Comparison of ENCODE assay signal across 9 mouse cellular contexts in the genomic region with DNA sequence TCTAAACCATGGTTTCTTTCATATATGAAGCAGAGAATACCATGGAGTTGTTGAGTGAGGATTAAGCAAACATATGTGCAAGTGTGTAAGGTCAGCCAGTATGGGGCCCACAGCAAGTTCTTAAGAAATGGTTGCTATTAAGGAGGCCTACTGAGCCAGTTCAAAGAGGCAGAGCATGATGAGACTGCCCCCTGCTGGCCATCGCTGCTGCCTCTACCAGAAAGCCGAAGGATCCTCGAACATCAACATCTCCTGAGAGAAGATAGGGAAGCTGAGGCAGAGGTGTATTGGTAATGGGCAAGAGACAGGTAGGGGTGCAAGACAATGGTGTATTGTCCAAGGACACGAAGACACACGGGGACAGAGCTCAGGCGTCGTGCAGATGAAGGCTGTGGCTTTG. TPM values are rescaled to one million over a fixed set of nuclear protein-coding genes. Genes with fewer than 3 reads are reported as not detected.
A peak's percentile ranks its signal among the peaks of the same experiment; 100 is the strongest.
DNase-seq lines count a peak whose midpoint lies in the region; ATAC-seq and TF ChIP-seq lines count a peak whose summit lies in the region.
"Had no signal": no experiment of that assay in that cellular context is flagged by ENCODE, and none has a peak within 500 bp of the region (broad histone marks: within the 10 kb centered on the region; RNA-seq: fewer than 3 reads in every experiment).

No protein-coding gene starts in this region.

- no peaks in the 10 kb centered on the region for H3K36me3 ChIP-seq in heart, adult 2 months (ENCODE audit: control insufficient read depth, insufficient read depth, low read length)
- H3K36me3 ChIP-seq in heart, embryonic 10.5 days: no peaks in the 10 kb centered on the region
- no peaks in the 10 kb centered on the region for H3K36me3 ChIP-seq in forebrain, embryonic 14.5 days (ENCODE audit: control insufficient read depth, insufficient read depth, low read length)

- TF ChIP-seq CTCF in heart, adult 2 months (IDR thresholded peaks at IDR 0.05): peak; percentile 67
- TF ChIP-seq CTCF in bone marrow macrophage, adult 2 months (IDR thresholded peaks at IDR 0.05; ENCODE audit: low read depth, low read length): peak; percentile 89
- TF ChIP-seq CTCF in layer of hippocampus, adult 2 months (conservative IDR thresholded peaks at IDR 0.05): peak; percentile 88

- H3K27ac ChIP-seq in heart, adult 2 months: no peak overlapping the region
- no peak overlapping the region for H3K27ac ChIP-seq in heart, embryonic 10.5 days
- H3K27ac ChIP-seq in bone marrow macrophage, adult 2 months (ENCODE audit: insufficient read depth, low read depth, low read length): no peak overlapping the region
- no peak overlapping the region for H3K27ac ChIP-seq in forebrain, embryonic 14.5 days (ENCODE audit: low read depth, low read length)
- H3K27ac ChIP-seq in layer of hippocampus, adult 2 months: no peak overlapping the region

- WGBS in heart, adult 2 months: 36% methylated on average over 7 of the region's 7 CpGs
- WGBS in heart, embryonic 10.5 days: 29% methylated on average over 7 of the region's 7 CpGs
- WGBS in forebrain, embryonic 14.5 days: 34% methylated on average over 7 of the region's 7 CpGs

- no peak for TF ChIP-seq POLR2A in heart, adult 2 months (IDR thresholded peaks at IDR 0.05; ENCODE audit: insufficient read depth, low read depth, low read length)
- no peak for TF ChIP-seq POLR2A in bone marrow macrophage, adult 2 months (IDR thresholded peaks at IDR 0.05; ENCODE audit: borderline replicate concordance, low read depth, low read length)

- no peak overlapping the region for H3K9ac ChIP-seq in heart, adult 2 months (ENCODE audit: low read depth, low read length)
- no peak overlapping the region for H3K9ac ChIP-seq in forebrain, embryonic 14.5 days (ENCODE audit: low read length)

- H3K79me2 ChIP-seq in heart, adult 2 months (replicated peaks; ENCODE audit: control insufficient read depth, insufficient read depth, low read length): no peaks in the 10 kb centered on the region

- H3K4me2 ChIP-seq in forebrain, embryonic 14.5 days (ENCODE audit: low read length): no peak overlapping the region

- ATAC-seq in forebrain, embryonic 14.5 days: no peak

- TF ChIP-seq EP300 in heart, adult 2 months (IDR thresholded peaks at IDR 0.05; ENCODE audit: insufficient read depth, low read depth, low read length): no peak

- no peak overlapping the region for H3K4me3 ChIP-seq in heart, adult 2 months
- no peak overlapping the region for H3K4me3 ChIP-seq in heart, embryonic 10.5 days
- no peak overlapping the region for H3K4me3 ChIP-seq in bone marrow macrophage, adult 2 months (ENCODE audit: insufficient read depth, low read length)
- no peak overlapping the region for H3K4me3 ChIP-seq in forebrain, embryonic 14.5 days (ENCODE audit: low read depth, low read length)
- no peak overlapping the region for H3K4me3 ChIP-seq in layer of hippocampus, adult 2 months

- DNase-seq in heart, adult 2 months: no peak
- DNase-seq in heart, embryonic 10.5 days (ENCODE audit: low spot score): no peak
- peak; percentile 63 for DNase-seq in A20 (ENCODE audit: low read depth, low spot score)
- peak; percentile 62 for DNase-seq in forebrain, embryonic 14.5 days (ENCODE audit: low spot score)
- DNase-seq in layer of hippocampus, adult 2 months (ENCODE audit: low spot score in 2 of 2): peak; percentile 32 to 73
- DNase-seq in lung, postnatal 36 days: peak; percentile 58
- peak; percentile 40 for DNase-seq in thymus, postnatal 25 days

- no peaks in the 10 kb centered on the region for H3K4me1 ChIP-seq in heart, adult 2 months (ENCODE audit: control insufficient read depth, insufficient read depth, low read length)
- H3K4me1 ChIP-seq in heart, embryonic 10.5 days: 0 out of 2 replicates have a peak, but pooled peaks cover 3% of the 10 kb centered on the region
- no peaks in the 10 kb centered on the region for H3K4me1 ChIP-seq in bone marrow macrophage, adult 2 months (ENCODE audit: control insufficient read depth, insufficient read depth, low read length)
- no peaks in the 10 kb centered on the region; the same call in 1 of the 2 replicates for H3K4me1 ChIP-seq in forebrain, embryonic 14.5 days (ENCODE audit: control insufficient read depth, insufficient read depth, low read length)

- H3K9me3 ChIP-seq in heart, embryonic 10.5 days: no peaks in the 10 kb centered on the region
- no peaks in the 10 kb centered on the region for H3K9me3 ChIP-seq in forebrain, embryonic 14.5 days (replicated peaks; ENCODE audit: control insufficient read depth, low read length)

- H3K27me3 ChIP-seq in heart, adult 2 months (ENCODE audit: control insufficient read depth, insufficient read depth, low read length): no peaks in the 10 kb centered on the region
- peaks cover 46% of the 10 kb centered on the region for H3K27me3 ChIP-seq in heart, embryonic 10.5 days (ENCODE audit: insufficient read depth, poor library complexity, severe bottlenecking)
- H3K27me3 ChIP-seq in forebrain, embryonic 14.5 days (replicated peaks; ENCODE audit: control insufficient read depth, insufficient read depth, low read length): no peaks in the 10 kb centered on the region

- intact Hi-C loops in heart, adult 2 months (cut with DNase I): no loop called here

RNA-seq across cellular contexts. Expression of a gene that starts 12.1 kb away (rescaled TPM):
- total RNA-seq in heart, adult 2 months (2021): 1 to 10 TPM; 5.1 to 5.5 TPM
- polyA plus RNA-seq in heart, adult 2 months (2012; rRNA removed): 4.0 and 15.5 TPM in 2 replicates
- polyA plus RNA-seq in heart, embryonic 10.5 days (2016; fragmentation: Nextera tagmentation; extraction: Ambion mirVana): 2.0 and 3.0 TPM in 2 replicates
- not detected in 2 replicates for polyA plus RNA-seq in bone marrow macrophage, adult 2 months (2012; ENCODE audit: insufficient read depth, insufficient read length, missing spikeins)
- 2.0 and 3.6 TPM in 2 replicates for polyA plus RNA-seq in forebrain, embryonic 14.5 days (2014; fragmentation: Nextera tagmentation; extraction: Ambion mirVana)
- total RNA-seq in layer of hippocampus, adult 2 months (2021): under 1 TPM; 0.23 to 0.54 TPM

RNA-seq across cellular contexts. Expression of a gene that starts 14.5 kb away (rescaled TPM):
- not detected for total RNA-seq in heart, adult 2 months (2021)
- 0.06 TPM in 1 of 2 replicates, not detected in the other for polyA plus RNA-seq in heart, adult 2 months (2012; rRNA removed)
- polyA plus RNA-seq in heart, embryonic 10.5 days (2016; fragmentation: Nextera tagmentation; extraction: Ambion mirVana): not detected in 2 replicates
- polyA plus RNA-seq in bone marrow macrophage, adult 2 months (2012; ENCODE audit: insufficient read depth, insufficient read length, missing spikeins): not detected in 2 replicates
- polyA plus RNA-seq in forebrain, embryonic 14.5 days (2014; fragmentation: Nextera tagmentation; extraction: Ambion mirVana): not detected in 2 replicates
- under 1 TPM; 0.20 to 0.25 TPM for total RNA-seq in layer of hippocampus, adult 2 months (2021)
- total RNA-seq: neutrophil, adult 5-6 weeks had no signal

RNA-seq across cellular contexts. Expression of a gene that starts 46.4 kb away (rescaled TPM):
- total RNA-seq in heart, adult 2 months (2021): 10 to 100 TPM; 42.5 to 44.1 TPM
- 40.1 and 47.6 TPM in 2 replicates for polyA plus RNA-seq in heart, adult 2 months (2012; rRNA removed)
- polyA plus RNA-seq in heart, embryonic 10.5 days (2016; fragmentation: Nextera tagmentation; extraction: Ambion mirVana): 3.9 and 4.5 TPM in 2 replicates
- polyA plus RNA-seq in bone marrow macrophage, adult 2 months (2012; ENCODE audit: insufficient read depth, insufficient read length, missing spikeins): not detected in 2 replicates
- polyA plus RNA-seq in forebrain, embryonic 14.5 days (2014; fragmentation: Nextera tagmentation; extraction: Ambion mirVana): 14.1 and 18.8 TPM in 2 replicates
- total RNA-seq in layer of hippocampus, adult 2 months (2021): 10 to 100 TPM; 52.2 to 63.1 TPM

Comparison
In these comparisons a context has a peak if more than half of its experiments do, and no peak if none do; other contexts are left out.
1. DNase-seq: peak in A20 (single experiment), forebrain, embryonic 14.5 days (single experiment), layer of hippocampus, adult 2 months (2 of 2), lung, postnatal 36 days (single experiment) and thymus, postnatal 25 days (single experiment); none in heart, adult 2 months (0 of 2) and heart, embryonic 10.5 days (single experiment).
2. Peak in every context shown above with its lines, with median percentiles within 50 percentile points of each other: CTCF ChIP-seq.